Mouse (Mus musculus): ENCODE data around the gene Ing2.

GRCm38 (mm10) chr8:47664231-47664785 is 11.0 kb downstream of the Ing2 start:
- TF ChIP-seq HCFC1 (IDR thresholded peaks at IDR 0.05; ENCODE audit: borderline replicate concordance, insufficient read depth, low read length) (no peak), ZC3H11A (IDR thresholded peaks at IDR 0.05; ENCODE audit: borderline replicate concordance, low read depth, low read length) (no peak), ZNF384 (IDR thresholded peaks at IDR 0.05; ENCODE audit: low read depth, low read length) (no peak), CHD2 (IDR thresholded peaks at IDR 0.05; ENCODE audit: low read depth, low read length) (no peak), MAFK (IDR thresholded peaks at IDR 0.05; ENCODE audit: insufficient read depth, low read depth, low read length) (no peak)

All from ES-E14 (cell line).